Comparison of ENCODE assay signal across 8 mouse cellular contexts in genomic region chr7:38106711-38107311, GRCm38 (mm10). TPM values are rescaled to one million over a fixed set of nuclear protein-coding genes. Genes with fewer than 3 reads are reported as not detected.
DNase-seq lines count a peak whose midpoint lies in the region; ATAC-seq lines count a peak whose summit lies in the region.

No protein-coding gene starts in this region.

- WGBS in liver, embryonic 15.5 days (ENCODE audit: insufficient replicate concordance), result under 1% methylated on average over 47 of the region's 47 CpGs

- peak; percentile 5 for ATAC-seq in liver, embryonic 15.5 days (ENCODE audit: insufficient read depth)

- H3K27me3 ChIP-seq in liver, embryonic 15.5 days, result no peaks in the 10 kb centered on the region

- H3K9me3 ChIP-seq in liver, embryonic 15.5 days (replicated peaks), result no peaks in the 10 kb centered on the region

- H3K4me1 ChIP-seq in liver, embryonic 15.5 days (replicated peaks), result peaks cover 57% of the 10 kb centered on the region

- H3K4me3 ChIP-seq in liver, embryonic 15.5 days (replicated peaks), result peak overlapping the region; percentile 93

- peak overlapping the region; percentile 89 for H3K9ac ChIP-seq in liver, embryonic 15.5 days

- H3K4me2 ChIP-seq in liver, embryonic 15.5 days, result peak overlapping the region; percentile 99

- peak overlapping the region; percentile 86 for H3K27ac ChIP-seq in liver, embryonic 15.5 days (replicated peaks)

- H3K36me3 ChIP-seq in liver, embryonic 15.5 days (replicated peaks), result peaks cover 31% of the 10 kb centered on the region

- peak; percentile 25 for DNase-seq in urinary bladder, adult 2 months (ENCODE audit: low spot score)
- DNase-seq in urinary bladder, postnatal 10 days (ENCODE audit: low spot score), result no peak
- peak; percentile 46 to 67 for DNase-seq in cerebellum, adult 18-20 months
- peak; percentile 36 for DNase-seq in gastrocnemius, postnatal 14 days
- DNase-seq in kidney, adult 18-20 months, result peak; percentile 16
- peak; percentile 52 for DNase-seq in retina, embryonic 14.5 days (ENCODE audit: low spot score)
- no peak for DNase-seq in T-cell, adult 2 months (ENCODE audit: low spot score)

- intact Hi-C loops in gastrocnemius, postnatal 14 days (cut with DNase I; ENCODE audit: low total_unique reads), result no loop called here

RNA-seq across cellular contexts. Expression of gene Ccne1, which starts 0.5 kb away (rescaled TPM):
- 3.1 and 3.6 TPM in 2 replicates for polyA plus RNA-seq in urinary bladder, adult 2 months (2012; rRNA removed)
- total RNA-seq in gastrocnemius, postnatal 14 days (2021), result 1 to 10 TPM; 1.2 to 2.1 TPM
- polyA plus RNA-seq in liver, embryonic 15.5 days (2015; fragmentation: Nextera tagmentation; extraction: Ambion mirVana), result 77.6 and 79.9 TPM in 2 replicates

Comparison
In these comparisons a context has a peak if more than half of its experiments do, and no peak if none do; other contexts are left out.
1. DNase-seq: peak in urinary bladder, adult 2 months (single experiment), cerebellum, adult 18-20 months (2 of 2), gastrocnemius, postnatal 14 days (single experiment), kidney, adult 18-20 months (single experiment) and retina, embryonic 14.5 days (single experiment); none in urinary bladder, postnatal 10 days (single experiment) and T-cell, adult 2 months (single experiment).
2. RNA of gene Ccne1, which starts 0.5 kb away (polyA plus RNA-seq): 77.6 to 79.9 TPM in liver, embryonic 15.5 days; 3.1 to 3.6 TPM in urinary bladder, adult 2 months; every median in the first group is over 10 times any median in the second.